Mouse (Mus musculus) forebrain, embryonic 15.5 days (tissue): ENCODE measurements around the gene Krt77. TPM values are rescaled to one million over a fixed set of nuclear protein-coding genes. Genes with fewer than 3 reads are reported as not detected.

Experiments used
- ATAC-seq: fragments of 200-750 bp; cut with Nextera tagmentation; replicated peaks from 2 replicates; pipeline ENCODE4 v1.8.0; 2017; ENCODE audit warnings: mild to moderate bottlenecking, moderate TSS enrichment, moderate library complexity
- H3K27ac ChIP-seq: fragments of 300-500 bp; sonication (generic); replicated peaks from 2 replicates; pipeline ENCODE4 v1.5.1; 2015; ENCODE audit warnings: mild to moderate bottlenecking, inconsistent platforms
- H3K27me3 ChIP-seq: fragments of 300-500 bp; sonication (generic); 2 replicates; pipeline ENCODE4 v1.6.1; 2015; ENCODE audit warnings: inconsistent platforms
- H3K36me3 ChIP-seq: fragments of 300-500 bp; sonication (generic); 2 replicates; pipeline ENCODE4 v1.6.1; 2015; ENCODE audit warnings: mild to moderate bottlenecking, inconsistent platforms
- H3K4me1 ChIP-seq: fragments of 300-500 bp; sonication (generic); 2 replicates; pipeline ENCODE4 v1.6.1; 2015; ENCODE audit warnings: inconsistent platforms
- H3K4me2 ChIP-seq: fragments of 300-500 bp; sonication (generic); replicated peaks from 2 replicates; pipeline ENCODE4 v1.6.1; 2015; ENCODE audit warnings: mild to moderate bottlenecking, inconsistent platforms
- H3K4me3 ChIP-seq: fragments of 300-500 bp; sonication (generic); 2 replicates; pipeline ENCODE4 v1.5.1; 2015; ENCODE audit warnings: mild to moderate bottlenecking, inconsistent platforms
- H3K9ac ChIP-seq: fragments of 300-500 bp; sonication (generic); replicated peaks from 2 replicates; pipeline ENCODE4 v1.6.1; 2015; ENCODE audit warnings: mild to moderate bottlenecking, inconsistent platforms
- H3K9me3 ChIP-seq: fragments of 300-500 bp; sonication (generic); 2 replicates; pipeline ENCODE4 v1.6.1; 2016; ENCODE audit warnings: inconsistent platforms
- WGBS: fragments of 180-500 bp; shearing (Covaris S2); methylation state at CpG from one replicate; pipeline ENCODE4 v1.1.7; 2015; ENCODE audit warnings: mixed read lengths; 5-methylcytosine and 5-hydroxymethylcytosine counted together
- polyA plus RNA-seq: library from polyadenylated mRNA; unstranded; fragments of >200 nt; fragmentation: Nextera tagmentation; extraction: Ambion mirVana; gene quantifications from 2 replicates; pipeline ENCODE4 v1.2.1, GENCODE M21; 2015

The Krt77 gene
- polyA plus RNA-seq = 0.47 and 1.2 TPM in 2 replicates

DNA sequence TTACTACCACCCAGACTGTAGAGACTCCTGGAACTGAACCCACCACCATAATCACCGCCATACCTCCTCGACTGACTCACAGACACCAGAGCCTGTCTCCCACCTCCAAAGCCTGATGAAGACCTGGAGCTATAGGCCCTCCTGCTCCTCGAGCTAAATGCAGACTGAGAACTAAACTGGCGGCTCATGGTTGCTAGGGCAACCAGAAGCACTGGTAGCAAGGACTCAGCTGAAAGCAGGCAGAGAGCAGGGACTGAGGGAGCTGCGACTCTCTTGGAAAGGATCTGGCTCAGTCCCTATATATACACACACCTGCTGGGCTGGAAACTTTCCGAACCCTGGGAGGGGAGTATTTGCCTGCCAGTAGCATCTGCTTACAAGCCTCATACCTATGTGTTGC is at the start of gene Krt77:
Gene Krt77, minus strand, starts transcription at position 275 of the 400 bp plus-strand sequence.
- Histone ChIP-seq H3K9ac (no peak within 1 kb of the TSS), H3K9me3 (no peaks in the 10 kb centered on the region), H3K36me3 (no peaks in the 10 kb centered on the region), H3K27me3 (no peaks in the 10 kb centered on the region), H3K27ac (no peak within 1 kb of the TSS; the same call in 1 of the 2 replicates), H3K4me1 (peaks cover 9% of the 10 kb centered on the region), H3K4me3 (no peak within 1 kb of the TSS), H3K4me2 (no peak within 1 kb of the TSS)
- ATAC-seq = peak; percentile 78; the same call in 1 of the 2 replicates
- WGBS = 31% methylated on average over 6 of the region's 6 CpGs

DNA sequence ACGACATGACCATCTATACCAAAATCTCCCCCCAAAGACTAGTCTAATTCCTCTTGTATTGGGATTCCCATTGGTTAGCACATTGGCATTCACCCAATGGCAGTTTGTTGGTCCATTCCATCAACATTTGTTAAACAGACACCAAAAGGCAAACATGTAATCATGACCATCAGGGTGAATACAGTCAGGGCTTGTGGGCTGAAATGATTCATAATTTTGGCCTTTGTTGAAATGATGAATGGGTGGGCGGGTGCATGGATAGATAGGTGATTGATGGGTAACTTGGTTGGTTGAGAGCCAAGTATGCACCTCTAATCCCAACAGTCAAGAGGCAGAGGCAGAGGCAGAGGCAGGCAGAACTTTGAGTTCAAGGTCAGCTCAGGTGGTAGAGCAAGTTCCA is 46.6 kb upstream of the Krt77 start:
- Histone ChIP-seq H3K4me3 (no peak overlapping the region), H3K36me3 (no peaks in the 10 kb centered on the region), H3K4me2 (no peak overlapping the region), H3K4me1 (no peaks in the 10 kb centered on the region), H3K9ac (no peak overlapping the region), H3K9me3 (no peaks in the 10 kb centered on the region), H3K27ac (no peak overlapping the region), H3K27me3 (no peaks in the 10 kb centered on the region)
- 85% methylated on average over 2 of the region's 2 CpGs for WGBS
- no peak for ATAC-seq

DNA sequence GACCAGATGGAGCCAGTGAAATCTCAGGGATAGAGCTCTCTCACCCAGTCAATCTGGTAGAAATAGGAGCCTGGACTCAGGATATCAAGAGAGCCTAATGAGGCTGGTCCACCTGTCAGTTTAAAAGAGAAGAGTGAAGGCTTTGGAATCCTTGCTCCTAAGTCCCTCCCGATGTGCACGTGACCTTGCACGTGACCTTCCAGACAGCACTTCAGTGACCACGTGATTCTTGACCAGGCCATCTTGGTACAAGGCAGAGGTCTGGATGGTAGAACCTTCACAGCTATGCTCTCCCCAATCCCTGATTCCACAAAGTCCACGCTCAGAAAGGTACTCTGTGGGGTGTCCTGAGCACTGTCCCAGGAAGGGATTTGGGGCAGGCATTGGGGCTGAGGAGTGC is 35.3 kb upstream of the Krt77 start:
- Histone ChIP-seq H3K27ac (no peak overlapping the region), H3K9ac (no peak overlapping the region), H3K4me3 (no peak overlapping the region), H3K27me3 (no peaks in the 10 kb centered on the region), H3K4me1 (no peaks in the 10 kb centered on the region), H3K9me3 (no peaks in the 10 kb centered on the region), H3K4me2 (no peak overlapping the region), H3K36me3 (no peaks in the 10 kb centered on the region)
- 81% methylated on average over 5 of the region's 5 CpGs for WGBS
- no peak for ATAC-seq

DNA sequence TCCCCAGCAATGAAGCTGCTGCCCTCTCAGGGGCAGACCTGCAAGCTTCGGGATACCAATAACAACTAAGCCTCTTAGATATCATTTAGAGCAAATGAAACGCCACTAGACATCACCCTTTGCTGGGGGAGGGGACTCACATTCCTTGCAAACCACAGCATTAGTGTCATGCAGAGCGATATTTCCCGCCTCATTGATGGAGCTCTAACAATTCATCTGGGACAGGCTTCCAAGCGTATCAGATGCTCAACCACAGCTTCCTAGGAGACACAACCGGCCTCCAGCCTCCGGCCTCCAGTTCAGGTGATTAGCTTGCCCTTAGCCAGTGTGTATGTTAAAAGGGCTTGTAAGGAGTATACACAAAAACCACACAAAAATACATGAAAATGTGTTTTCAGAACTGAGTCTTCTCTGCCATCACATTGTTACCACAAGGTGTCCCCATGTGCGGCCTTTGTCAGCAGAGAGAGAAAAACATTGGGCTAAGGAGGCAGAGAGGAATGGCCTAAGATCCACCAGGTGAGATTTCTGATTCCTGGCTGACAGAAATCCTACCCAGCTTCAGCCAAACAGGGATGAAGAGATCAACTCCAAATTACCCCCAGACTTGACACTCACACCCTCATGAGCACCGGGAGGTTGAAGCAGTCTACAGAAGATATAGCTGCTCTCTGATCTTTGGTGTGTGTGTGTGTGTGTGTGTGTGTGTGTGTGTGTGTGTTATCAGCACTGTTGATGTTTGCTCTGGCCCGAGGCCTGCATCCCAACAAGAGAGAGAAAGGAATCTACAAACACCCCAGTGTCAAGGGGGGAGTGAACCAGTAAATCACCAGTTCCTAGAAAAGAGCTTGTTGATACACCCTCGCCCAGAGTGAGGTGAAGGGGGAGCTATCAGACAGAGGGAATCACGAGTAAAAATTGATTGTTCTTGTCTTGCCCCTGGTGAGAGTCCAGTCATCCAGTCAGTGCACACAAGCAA is 33.0 kb upstream of the Krt77 start:
- Histone ChIP-seq H3K9me3 (no peaks in the 10 kb centered on the region), H3K9ac (no peak overlapping the region), H3K27me3 (no peaks in the 10 kb centered on the region), H3K4me3 (no peak overlapping the region), H3K36me3 (no peaks in the 10 kb centered on the region), H3K27ac (no peak overlapping the region), H3K4me2 (no peak overlapping the region), H3K4me1 (no peaks in the 10 kb centered on the region)
- no peak for ATAC-seq
- 69% methylated on average over 12 of the region's 12 CpGs for WGBS

DNA sequence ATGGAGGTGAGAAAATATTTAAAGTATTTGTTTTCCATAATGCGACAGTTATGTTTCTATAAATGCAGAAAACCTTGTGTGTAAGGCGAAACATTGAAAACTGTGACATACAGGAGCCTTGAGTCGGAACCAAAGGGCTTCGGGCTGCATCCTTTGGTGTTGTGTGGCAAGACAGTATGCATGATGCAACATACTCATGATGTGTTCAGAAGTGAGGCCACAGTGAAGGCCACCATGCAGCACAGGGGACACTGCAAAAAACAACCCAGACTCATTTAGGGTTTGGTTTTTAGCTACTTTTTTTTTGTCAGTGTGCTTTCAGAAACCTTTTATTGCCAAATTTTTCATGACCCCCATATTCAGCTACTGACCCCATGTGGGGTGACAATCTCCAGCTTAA is 25.7 kb upstream of the Krt77 start:
- H3K9me3 ChIP-seq = no peaks in the 10 kb centered on the region
- ATAC-seq = no peak
- 96% methylated on average over 4 of the region's 4 CpGs for WGBS

DNA sequence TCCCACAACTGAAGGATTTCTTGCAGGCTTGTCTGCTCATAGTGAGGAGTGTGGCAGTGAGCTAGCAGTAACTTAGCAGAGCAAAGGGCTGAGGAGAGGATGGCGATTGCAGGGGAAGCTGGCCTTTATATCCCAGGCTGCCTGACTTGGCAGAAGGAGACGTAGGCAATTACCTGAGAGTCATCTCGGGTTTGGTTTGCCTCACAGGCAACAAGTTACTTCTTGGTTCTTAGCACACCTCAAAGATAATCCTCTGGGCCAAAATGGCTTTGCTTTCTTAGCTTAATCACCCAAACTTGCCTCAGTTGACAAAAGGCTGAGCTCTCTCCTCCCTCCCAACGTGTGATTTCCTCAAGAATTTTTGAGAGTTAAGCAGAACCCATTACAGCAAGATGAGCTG is 23.3 kb upstream of the Krt77 start, which contains the start of gene Krt76:
Gene Krt76, minus strand, starts transcription at position 101 of the 400 bp plus-strand sequence.
- Histone ChIP-seq H3K4me3 (no peak within 1 kb of the TSS), H3K4me1 (no peaks in the 10 kb centered on the region), H3K27ac (no peak within 1 kb of the TSS)

More for the DNA sequence above, 25.7 kb upstream of the Krt77 start:
- Histone ChIP-seq H3K27me3 (no peaks in the 10 kb centered on the region), H3K9ac (no peak overlapping the region), H3K4me2 (no peak overlapping the region), H3K4me1 (no peaks in the 10 kb centered on the region), H3K36me3 (no peaks in the 10 kb centered on the region), H3K4me3 (no peak overlapping the region), H3K27ac (no peak overlapping the region)

DNA sequence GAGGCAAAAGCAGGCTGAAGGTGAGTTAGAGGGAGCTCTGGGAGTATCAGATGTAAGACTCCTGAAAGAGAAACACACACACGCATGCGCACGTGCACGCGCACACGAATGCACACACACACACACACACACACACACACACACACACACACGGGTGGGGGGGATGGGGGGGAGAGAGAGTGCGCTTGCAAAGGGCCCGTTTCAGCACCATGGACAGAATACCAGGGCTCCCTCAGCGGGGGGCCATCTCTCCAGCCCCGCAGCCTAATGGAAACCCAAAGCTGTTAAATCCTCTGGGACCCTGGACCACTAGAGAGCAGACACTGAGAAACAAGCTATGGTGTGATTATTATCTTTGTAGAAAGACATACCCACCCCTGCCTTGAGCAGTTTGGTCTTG is 10.3 kb upstream of the Krt77 start:
- no peak for ATAC-seq

More for the DNA sequence above, 23.3 kb upstream of the Krt77 start, which contains the start of gene Krt76:
- 51% methylated on average over 4 of the region's 4 CpGs for WGBS
- Histone ChIP-seq H3K36me3 (no peaks in the 10 kb centered on the region), H3K4me2 (no peak within 1 kb of the TSS), H3K9me3 (no peaks in the 10 kb centered on the region), H3K27me3 (no peaks in the 10 kb centered on the region), H3K9ac (no peak within 1 kb of the TSS)
- ATAC-seq = no peak

DNA sequence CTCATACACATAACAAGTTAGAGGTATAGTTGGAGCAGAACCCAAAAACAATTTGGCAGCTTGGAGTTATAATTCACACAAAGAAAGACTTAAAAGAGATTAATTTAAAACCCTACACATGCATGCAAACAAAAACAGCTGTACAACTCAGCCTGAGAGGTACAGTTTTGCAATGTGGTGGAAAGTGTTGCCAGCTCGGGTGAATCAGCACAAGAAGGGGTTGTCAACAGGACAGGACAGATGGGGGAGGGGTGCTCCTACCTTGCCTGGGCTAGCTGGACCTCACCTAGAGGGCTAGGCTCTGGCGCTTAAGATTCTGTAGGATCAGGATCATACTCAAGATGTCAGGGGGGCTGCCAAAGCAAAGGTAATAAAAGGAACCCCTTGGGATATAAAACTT is 8.5 kb upstream of the Krt77 start:
- H3K27me3 ChIP-seq = no peaks in the 10 kb centered on the region
- no peak overlapping the region for H3K4me2 ChIP-seq
- WGBS = 73% methylated on average over 2 of the region's 2 CpGs
- no peaks in the 10 kb centered on the region for H3K36me3 ChIP-seq
- ATAC-seq = no peak
- no peaks in the 10 kb centered on the region for H3K9me3 ChIP-seq
- H3K4me1 ChIP-seq = no peaks in the 10 kb centered on the region
- no peak overlapping the region for H3K9ac ChIP-seq
- H3K4me3 ChIP-seq = no peak overlapping the region
- H3K27ac ChIP-seq = no peak overlapping the region

More for the DNA sequence above, 10.3 kb upstream of the Krt77 start:
- H3K4me2 ChIP-seq = no peak overlapping the region
- no peaks in the 10 kb centered on the region for H3K4me1 ChIP-seq
- H3K4me3 ChIP-seq = no peak overlapping the region
- 10% methylated on average over 11 of the region's 11 CpGs for WGBS
- H3K9ac ChIP-seq = no peak overlapping the region
- H3K36me3 ChIP-seq = no peaks in the 10 kb centered on the region
- no peaks in the 10 kb centered on the region for H3K9me3 ChIP-seq
- no peak overlapping the region for H3K27ac ChIP-seq
- H3K27me3 ChIP-seq = no peaks in the 10 kb centered on the region

DNA sequence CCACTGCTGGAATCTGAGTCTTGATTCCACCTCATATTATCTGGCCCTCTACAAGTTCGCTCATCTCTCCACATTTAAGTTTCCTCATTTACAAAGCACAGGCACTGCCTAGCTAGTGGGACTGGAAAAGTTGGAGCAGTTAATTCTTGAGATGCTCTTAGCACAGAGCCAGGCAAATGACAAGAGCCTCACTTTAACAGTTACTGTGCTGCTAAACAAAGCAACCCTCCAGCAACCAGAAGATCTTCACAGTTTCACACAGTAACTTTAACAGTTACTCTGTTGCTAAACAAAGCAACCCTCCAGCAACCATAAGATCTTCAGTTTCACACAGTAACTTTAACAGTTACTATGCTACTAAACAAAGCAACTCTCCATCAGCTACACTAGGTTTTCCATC is 4.9 kb upstream of the Krt77 start:
- no peak overlapping the region for H3K4me3 ChIP-seq
- H3K27me3 ChIP-seq = no peaks in the 10 kb centered on the region
- H3K4me2 ChIP-seq = no peak overlapping the region
- H3K27ac ChIP-seq = no peak overlapping the region
- no peaks in the 10 kb centered on the region for H3K36me3 ChIP-seq
- ATAC-seq = no peak
- H3K4me1 ChIP-seq = peaks cover 5% of the 10 kb centered on the region
- WGBS = 82% methylated on average over 1 of the region's 1 CpGs
- H3K9ac ChIP-seq = no peak overlapping the region
- H3K9me3 ChIP-seq = no peaks in the 10 kb centered on the region

DNA sequence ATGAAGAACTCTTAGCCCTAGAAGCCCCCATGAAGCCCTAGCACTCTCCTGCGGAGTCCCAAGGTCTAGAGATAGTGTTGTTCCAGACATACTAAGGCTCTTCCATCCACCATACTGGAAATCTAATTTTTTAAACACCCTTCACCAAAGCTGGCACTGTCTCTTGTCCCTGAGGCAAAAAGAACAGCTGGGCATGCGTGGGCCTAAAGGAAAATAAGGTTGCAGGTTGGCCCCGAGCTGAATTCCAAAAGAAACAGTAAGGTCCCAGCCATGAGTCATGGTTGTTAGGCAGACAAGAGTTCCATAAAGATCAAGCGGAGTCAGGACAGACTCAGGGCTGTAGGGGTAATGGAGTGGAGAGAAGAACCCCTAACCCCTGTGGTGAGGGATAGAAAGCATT is 3.7 kb upstream of the Krt77 start:
- no peak for ATAC-seq

DNA sequence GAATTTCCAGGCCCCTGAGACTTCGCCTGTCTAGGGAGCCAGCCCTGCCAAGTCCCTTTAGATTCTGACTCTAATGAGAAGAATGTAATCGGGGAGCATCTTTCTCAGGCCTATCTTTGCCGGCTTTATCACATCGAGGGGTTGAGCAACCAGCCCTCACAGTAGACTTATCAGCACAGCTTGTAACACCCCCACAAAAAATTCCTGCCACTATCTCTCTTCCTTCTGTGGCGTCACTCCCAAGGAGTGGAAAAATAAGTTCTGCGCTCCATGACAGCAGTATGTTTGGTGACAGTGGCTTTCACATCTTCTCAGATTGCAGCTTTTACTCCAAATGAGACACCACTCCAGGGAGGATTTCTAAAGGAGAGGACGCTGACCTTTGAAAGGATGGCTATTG is 2.8 kb downstream of the Krt77 start:
- 84% methylated on average over 7 of the region's 7 CpGs for WGBS
- Histone ChIP-seq H3K4me1 (peaks cover 9% of the 10 kb centered on the region), H3K4me3 (no peak overlapping the region), H3K4me2 (no peak overlapping the region), H3K27me3 (0 out of 2 replicates have a peak, but pooled peaks cover 4% of the 10 kb centered on the region), H3K9ac (no peak overlapping the region), H3K27ac (no peak overlapping the region), H3K36me3 (no peaks in the 10 kb centered on the region), H3K9me3 (no peaks in the 10 kb centered on the region)
- no peak for ATAC-seq

More for the DNA sequence above, 3.7 kb upstream of the Krt77 start:
- Histone ChIP-seq H3K4me2 (no peak overlapping the region), H3K27ac (no peak overlapping the region), H3K4me1 (peaks cover 9% of the 10 kb centered on the region), H3K27me3 (no peaks in the 10 kb centered on the region), H3K4me3 (no peak overlapping the region), H3K9me3 (no peaks in the 10 kb centered on the region), H3K9ac (no peak overlapping the region), H3K36me3 (no peaks in the 10 kb centered on the region)
- 63% methylated on average over 4 of the region's 4 CpGs for WGBS

DNA sequence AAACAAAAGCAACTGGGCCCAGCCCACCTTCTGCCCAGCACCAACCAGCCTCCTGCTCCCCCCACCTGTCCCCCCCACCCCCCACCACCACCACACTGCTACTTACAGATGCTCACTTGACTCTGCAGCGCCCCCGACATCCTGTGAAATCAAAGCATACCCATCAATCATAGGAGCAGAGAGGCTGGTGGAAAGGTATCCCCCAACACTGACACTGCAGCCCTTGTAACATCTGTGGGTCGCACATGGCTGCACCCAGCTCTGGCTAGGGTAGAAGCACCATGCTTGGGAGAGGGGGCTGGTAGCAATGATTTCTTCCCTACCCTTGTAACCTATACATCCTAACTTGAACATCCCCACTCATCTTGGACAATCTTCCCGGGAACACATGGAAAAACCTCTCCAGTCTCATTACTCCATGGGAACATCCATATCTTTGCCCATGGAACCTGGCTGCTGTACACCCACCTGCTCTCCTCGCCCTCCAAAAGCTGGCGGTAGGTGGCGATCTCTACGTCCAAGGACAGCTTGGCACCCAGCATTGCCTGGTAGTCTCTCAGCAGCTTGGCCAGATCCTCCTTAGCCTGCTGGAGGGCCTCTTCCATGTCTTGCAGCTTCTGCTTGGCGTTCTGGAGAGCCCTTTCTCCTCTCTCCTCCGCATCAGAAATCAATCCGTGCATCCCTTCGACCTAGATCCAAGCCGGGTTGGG is 8.9 kb downstream of the Krt77 start:
- peak overlapping the region; percentile 88 for H3K4me2 ChIP-seq
- no peaks in the 10 kb centered on the region for H3K9me3 ChIP-seq
- no peak for ATAC-seq
- H3K27ac ChIP-seq = no peak overlapping the region
- no peak overlapping the region for H3K4me3 ChIP-seq
- WGBS = 62% methylated on average over 13 of the region's 13 CpGs
- H3K36me3 ChIP-seq = no peaks in the 10 kb centered on the region
- peaks cover 32% of the 10 kb centered on the region for H3K27me3 ChIP-seq
- no peak overlapping the region for H3K9ac ChIP-seq
- peaks cover 16% of the 10 kb centered on the region for H3K4me1 ChIP-seq
